Mouse (Mus musculus) telencephalon, adult 2 months (tissue): Measurements from ENCODE around the gene Wfdc6a.

Experiments
- DNase-seq: peaks from one replicate; pipeline ENCODE4 v3.0.0-alpha.2; 2011; ENCODE audit warnings: low read depth, low spot score

Gene Wfdc6a

GRCm38 (mm10) chr2:164550895-164551269 is 34.4 kb downstream of the Wfdc6a start:
- no peak for DNase-seq

- peak; percentile 67 for DNase-seq
Observed at GRCm38 (mm10) chr2:164549963-164550894, 35.0 kb downstream of the Wfdc6a start.

- no peak for DNase-seq
Observed at GRCm38 (mm10) chr2:164549338-164549737, 35.9 kb downstream of the Wfdc6a start.

- DNase-seq = no peak
Observed at GRCm38 (mm10) chr2:164544454-164545097, 40.7 kb downstream of the Wfdc6a start.

- no peak for DNase-seq
Observed at GRCm38 (mm10) chr2:164543745-164544144, 41.5 kb downstream of the Wfdc6a start.

GRCm38 (mm10) chr2:164542598-164542997 is 42.6 kb downstream of the Wfdc6a start:
- DNase-seq = no peak

GRCm38 (mm10) chr2:164542132-164542531 is 43.1 kb downstream of the Wfdc6a start:
- no peak for DNase-seq

- DNase-seq = no peak
Observed at GRCm38 (mm10) chr2:164540652-164541427, 44.4 kb downstream of the Wfdc6a start.

GRCm38 (mm10) chr2:164537003-164537402 is 48.2 kb downstream of the Wfdc6a start:
- no peak for DNase-seq

GRCm38 (mm10) chr2:164534315-164534714 is 50.9 kb downstream of the Wfdc6a start:
- DNase-seq = no peak

GRCm38 (mm10) chr2:164531169-164531568 is 54.1 kb downstream of the Wfdc6a start:
- peak; percentile 40 for DNase-seq
